Mouse (Mus musculus) olfactory bulb, adult 2 months (tissue): ENCODE measurements around the gene Fhit.

Source experiments
- CTCF ChIP-seq: fragments of 200-500 bp; IDR thresholded peaks from 2 replicates; pipeline ENCODE4 v1.5.1; 2012; ENCODE audit warnings: low read depth, mild to moderate bottlenecking, low read length, moderate library complexity; ENCODE audit not compliant: insufficient read depth
- POLR2A ChIP-seq: fragments of 200-500 bp; IDR thresholded peaks from 2 replicates; pipeline ENCODE4 v1.6.1; 2012; ENCODE audit warnings: mild to moderate bottlenecking, low read depth, low read length, moderate library complexity; ENCODE audit not compliant: insufficient read depth

GRCm38 (mm10) chr14:10432502-10432901, 729.3 kb downstream of the Fhit start:
- no peak for TF ChIP-seq POLR2A
- no peak for TF ChIP-seq CTCF
